Mouse (Mus musculus): ENCODE results near the gene Agbl1.

The Agbl1 gene

GRCm38 (mm10) chr7:76381986-76382385 lies 152.3 kb downstream of the Agbl1 start:
- no peak for DNase-seq (ENCODE audit: extremely low spot score, low read depth, low spot score)

- no peak for DNase-seq (ENCODE audit: extremely low spot score, low read depth, low spot score)
Observed at GRCm38 (mm10) chr7:76389240-76389639, 159.6 kb downstream of the Agbl1 start.

GRCm38 (mm10) chr7:76392296-76392940 lies 162.7 kb downstream of the Agbl1 start:
- DNase-seq (ENCODE audit: extremely low spot score, low read depth, low spot score): no peak

- peak; percentile 53 for DNase-seq (ENCODE audit: extremely low spot score, low read depth, low spot score)
Observed at GRCm38 (mm10) chr7:76392941-76393817, 163.5 kb downstream of the Agbl1 start.

GRCm38 (mm10) chr7:76407930-76408557 lies 178.4 kb downstream of the Agbl1 start:
- DNase-seq (ENCODE audit: extremely low spot score, low read depth, low spot score): no peak

GRCm38 (mm10) chr7:76409020-76409419 lies 179.3 kb downstream of the Agbl1 start:
- no peak for DNase-seq (ENCODE audit: extremely low spot score, low read depth, low spot score)

- DNase-seq (ENCODE audit: extremely low spot score, low read depth, low spot score): no peak
Observed at GRCm38 (mm10) chr7:76410403-76411180, 180.9 kb downstream of the Agbl1 start.

GRCm38 (mm10) chr7:76411933-76412587 lies 182.4 kb downstream of the Agbl1 start:
- DNase-seq (ENCODE audit: extremely low spot score, low read depth, low spot score): no peak

- DNase-seq (ENCODE audit: extremely low spot score, low read depth, low spot score): no peak
Observed at GRCm38 (mm10) chr7:76416084-76416597, 186.5 kb downstream of the Agbl1 start.

- DNase-seq (ENCODE audit: extremely low spot score, low read depth, low spot score): peak; percentile 8
Observed at GRCm38 (mm10) chr7:76438581-76438980, 208.9 kb downstream of the Agbl1 start.

GRCm38 (mm10) chr7:76438988-76439387 lies 209.3 kb downstream of the Agbl1 start:
- no peak for DNase-seq (ENCODE audit: extremely low spot score, low read depth, low spot score)

GRCm38 (mm10) chr7:76462361-76463001 lies 232.8 kb downstream of the Agbl1 start:
- no peak for DNase-seq (ENCODE audit: extremely low spot score, low read depth, low spot score)

- DNase-seq (ENCODE audit: extremely low spot score, low read depth, low spot score): no peak
Observed at GRCm38 (mm10) chr7:76466427-76466826, 236.7 kb downstream of the Agbl1 start.

- DNase-seq (ENCODE audit: extremely low spot score, low read depth, low spot score): no peak
Observed at GRCm38 (mm10) chr7:76474233-76474632, 244.5 kb downstream of the Agbl1 start.

GRCm38 (mm10) chr7:76485546-76485945 lies 255.9 kb downstream of the Agbl1 start:
- no peak for DNase-seq (ENCODE audit: extremely low spot score, low read depth, low spot score)

GRCm38 (mm10) chr7:76487519-76487918 lies 257.8 kb downstream of the Agbl1 start:
- no peak for DNase-seq (ENCODE audit: extremely low spot score, low read depth, low spot score)

- no peak for DNase-seq (ENCODE audit: extremely low spot score, low read depth, low spot score)
Observed at GRCm38 (mm10) chr7:76524291-76524690, 294.6 kb downstream of the Agbl1 start.

- no peak for DNase-seq (ENCODE audit: extremely low spot score, low read depth, low spot score)
Observed at GRCm38 (mm10) chr7:76546456-76546855, 316.8 kb downstream of the Agbl1 start.

GRCm38 (mm10) chr7:76547313-76547712 lies 317.6 kb downstream of the Agbl1 start:
- peak; percentile 61 for DNase-seq (ENCODE audit: extremely low spot score, low read depth, low spot score)

GRCm38 (mm10) chr7:76551860-76552259 lies 322.2 kb downstream of the Agbl1 start:
- no peak for DNase-seq (ENCODE audit: extremely low spot score, low read depth, low spot score)
